Mouse (Mus musculus) inflammation-experienced regulatory T-cells, adult 6 months (primary cell): Measurements from ENCODE around the gene Ppp2r2c. TPM values are rescaled to one million over a fixed set of nuclear protein-coding genes. Genes with fewer than 3 reads are reported as not detected.
A peak's percentile ranks its signal among the peaks of the same experiment; 100 is the strongest.

Experiments
- ATAC-seq: one replicate; pipeline ENCODE4 v1.8.0; 2017
- polyA plus RNA-seq, 3 experiments: library from polyadenylated mRNA; unstranded; fragments of 100-300 nt; shearing (Covaris generic); gene quantifications; one replicate each; pipeline ENCODE4 v1.2.1; 2017

Ppp2r2c gene
- polyA plus RNA-seq, result under 1 TPM in 1 of 3 experiments, not detected in 2; 0.40 TPM

- ATAC-seq, result no peak
Measured at GRCm38 (mm10) chr5:36868266-36869090, at the start of gene Ppp2r2c. Gene Ppp2r2c, plus strand, starts transcription at chr5:36868513.

- ATAC-seq, result no peak
Measured at GRCm38 (mm10) chr5:36819742-36820141, 48.6 kb upstream of the Ppp2r2c start.

- ATAC-seq, result peak; percentile 28
Measured at GRCm38 (mm10) chr5:36820142-36820541, 48.2 kb upstream of the Ppp2r2c start.

GRCm38 (mm10) chr5:36822907-36823306 lies 45.4 kb upstream of the Ppp2r2c start:
- no peak for ATAC-seq

DNA sequence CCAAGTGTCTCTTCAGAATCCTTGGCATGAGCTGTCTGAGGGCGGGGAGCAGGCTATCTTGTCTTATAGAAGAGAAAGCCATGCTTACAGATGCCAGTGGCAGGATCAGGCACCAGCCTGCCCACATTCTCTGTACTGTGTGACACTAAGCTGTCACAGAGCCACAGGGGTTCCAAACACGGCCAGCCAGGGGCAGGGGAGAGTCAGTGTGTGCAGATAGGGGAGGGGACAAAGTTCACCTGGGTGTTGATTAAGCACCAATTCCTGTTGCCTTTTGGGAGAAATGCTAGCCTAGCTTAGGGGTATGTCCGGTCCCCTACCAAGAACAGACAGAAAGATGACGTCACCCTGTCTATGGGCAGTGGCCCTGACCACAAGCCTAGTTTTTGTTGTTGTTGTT lies 39.2 kb upstream of the Ppp2r2c start:
- ATAC-seq, result no peak

GRCm38 (mm10) chr5:36829913-36830879 lies 38.1 kb upstream of the Ppp2r2c start, which contains the start of gene Man2b2:
Gene Man2b2, minus strand, starts transcription at chr5:36830653.
- ATAC-seq, result peak; percentile 92

DNA sequence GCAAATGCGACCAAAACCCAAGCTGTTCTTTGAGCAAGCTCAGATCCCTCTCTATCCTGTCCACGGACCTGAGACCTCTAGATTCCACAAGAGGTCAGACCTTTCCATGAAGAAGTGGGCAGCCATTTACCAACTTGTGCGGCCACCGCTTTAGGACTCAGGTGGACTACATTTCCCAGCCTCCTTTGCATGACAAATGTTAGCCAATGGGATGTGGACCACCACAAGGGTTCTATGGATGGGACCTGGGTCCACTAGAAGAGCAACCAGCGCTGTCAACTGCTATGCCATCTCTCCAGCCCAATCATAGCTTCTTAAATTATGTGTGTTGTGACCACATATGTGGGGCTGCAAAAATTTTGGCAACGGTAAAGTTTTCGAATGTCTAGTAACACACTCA lies 37.0 kb upstream of the Ppp2r2c start:
- ATAC-seq, result no peak

DNA sequence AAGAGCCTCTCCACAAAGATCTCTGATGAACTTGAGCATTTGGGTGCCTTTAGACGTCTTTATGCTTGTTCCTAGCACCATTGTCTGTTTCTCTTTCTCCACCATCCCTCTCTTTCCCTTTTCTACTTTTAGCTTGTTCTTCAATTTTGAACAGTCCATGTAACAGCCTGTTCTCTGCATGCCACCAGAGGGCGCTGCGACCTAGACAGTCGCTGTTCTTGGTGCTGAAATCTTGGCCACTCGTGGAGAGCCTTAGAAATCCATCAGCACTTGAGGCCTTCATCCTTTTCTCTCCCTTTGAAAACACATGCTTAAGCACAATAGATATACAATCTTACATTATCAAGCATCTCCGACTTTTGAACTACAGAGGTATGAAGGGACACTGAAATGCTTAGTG lies 32.4 kb upstream of the Ppp2r2c start:
- peak; percentile 54 for ATAC-seq

- ATAC-seq, result no peak
Measured at GRCm38 (mm10) chr5:36839032-36839431, 29.3 kb upstream of the Ppp2r2c start.

DNA sequence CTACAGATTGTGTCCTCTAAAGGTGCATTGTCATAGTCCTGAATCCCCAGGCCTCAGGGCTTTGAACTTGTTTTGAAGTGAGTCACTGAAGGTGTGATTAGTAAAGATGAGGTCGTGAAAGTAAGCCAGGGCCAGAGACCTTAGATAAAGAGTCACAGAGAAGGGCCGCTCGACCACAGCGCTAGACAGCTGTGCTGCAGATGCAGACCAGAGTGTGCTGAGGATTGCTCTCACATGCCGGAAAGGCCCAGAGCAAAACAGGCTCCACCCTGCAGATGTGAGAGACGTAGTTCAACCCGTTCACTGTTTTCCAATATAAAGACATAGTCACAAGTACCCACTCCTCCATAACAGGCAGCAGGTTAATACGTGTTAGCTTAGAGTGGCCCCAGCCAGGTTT lies 28.7 kb upstream of the Ppp2r2c start:
- ATAC-seq, result no peak

DNA sequence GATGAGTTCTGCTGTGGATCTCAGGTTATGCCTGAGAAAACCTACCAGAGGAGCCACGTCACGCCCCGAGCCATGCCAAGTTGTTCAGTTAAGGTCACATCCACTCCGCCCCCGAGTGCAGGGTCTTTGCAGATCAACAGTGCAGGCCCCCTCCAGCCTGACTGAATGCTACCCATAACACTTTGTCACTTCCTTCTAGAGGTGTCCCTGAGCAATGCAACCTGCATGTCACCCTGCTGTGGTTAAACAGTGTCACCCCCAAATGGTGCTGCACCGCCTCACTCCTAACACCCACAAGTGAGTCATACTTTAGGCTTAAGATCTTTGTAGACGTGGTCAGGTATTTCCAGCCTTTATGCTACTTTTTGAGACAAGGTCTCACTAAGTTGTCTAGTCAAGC lies 28.2 kb upstream of the Ppp2r2c start:
- no peak for ATAC-seq

GRCm38 (mm10) chr5:36841701-36842100 lies 26.6 kb upstream of the Ppp2r2c start:
- no peak for ATAC-seq

- no peak for ATAC-seq
Measured at GRCm38 (mm10) chr5:36844490-36844889, 23.8 kb upstream of the Ppp2r2c start.

GRCm38 (mm10) chr5:36851572-36851971 lies 16.7 kb upstream of the Ppp2r2c start:
- no peak for ATAC-seq

- ATAC-seq, result no peak
Measured at GRCm38 (mm10) chr5:36855180-36855579, 13.1 kb upstream of the Ppp2r2c start.

DNA sequence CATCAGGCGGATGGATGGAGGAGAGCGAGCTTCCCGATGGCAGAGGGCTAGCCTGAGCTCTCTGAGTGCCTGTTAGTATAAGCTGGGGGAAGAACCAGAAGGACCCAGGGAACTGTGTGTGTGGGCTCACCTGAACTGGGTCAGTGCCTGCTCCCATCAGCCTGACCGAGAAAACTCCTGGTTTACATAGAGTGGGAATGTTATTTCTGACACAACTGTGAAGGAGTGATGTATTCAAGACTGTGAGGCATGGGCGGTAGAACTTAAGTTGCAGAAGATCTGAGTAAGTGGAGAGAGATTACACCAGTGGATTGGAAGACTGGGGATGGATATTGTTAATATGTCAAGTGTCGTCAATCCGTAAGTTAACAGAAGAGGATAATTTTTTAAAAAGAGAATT lies 11.8 kb upstream of the Ppp2r2c start:
- no peak for ATAC-seq

DNA sequence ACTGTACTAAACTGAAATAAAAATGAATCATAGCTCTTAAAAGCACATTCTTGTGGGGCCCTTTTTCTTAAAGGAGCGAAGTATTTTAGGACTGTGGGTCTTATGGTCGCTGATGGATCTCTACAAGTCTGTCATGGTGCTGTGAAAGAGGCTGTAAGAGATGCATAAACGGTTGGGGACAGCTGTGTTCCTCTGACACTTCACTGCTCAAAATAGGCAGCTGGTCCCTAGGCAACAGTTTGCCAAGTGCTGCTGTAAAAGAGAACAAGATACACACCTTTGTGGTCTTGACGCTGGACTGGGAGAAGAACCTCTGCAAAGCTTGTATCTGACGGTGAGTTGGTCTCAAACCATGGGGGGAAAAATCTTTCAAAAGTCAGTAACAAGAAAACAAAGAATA lies 10.8 kb upstream of the Ppp2r2c start:
- no peak for ATAC-seq

- no peak for ATAC-seq
Measured at GRCm38 (mm10) chr5:36861084-36861483, 7.2 kb upstream of the Ppp2r2c start.

DNA sequence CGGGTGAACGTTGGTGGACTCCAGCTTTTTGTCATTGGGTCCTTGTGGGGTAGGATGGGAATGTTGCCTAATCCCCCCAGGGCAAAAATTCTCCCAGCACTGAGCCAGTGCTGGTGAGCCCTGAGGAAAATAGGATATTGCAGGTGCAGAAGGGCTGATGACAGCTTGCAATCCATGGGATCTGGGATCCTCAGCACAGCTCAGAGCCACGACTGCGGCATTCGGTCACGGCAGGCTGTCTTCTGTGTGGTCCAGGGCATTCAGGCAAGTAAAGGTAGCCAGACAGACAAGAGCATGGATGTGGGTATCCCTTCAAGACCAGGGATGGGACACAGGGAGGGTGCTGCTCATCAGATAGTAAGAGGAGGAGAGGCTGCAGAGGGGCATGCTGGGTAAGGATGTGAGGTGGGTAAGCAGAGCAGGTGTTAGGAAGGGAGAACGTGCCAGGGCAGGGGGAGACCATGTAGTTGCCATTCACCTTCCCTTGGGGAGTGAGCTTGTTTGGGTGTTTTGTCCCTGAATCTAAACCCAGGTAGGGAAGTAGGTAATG lies 1.5 kb upstream of the Ppp2r2c start:
- no peak for ATAC-seq

DNA sequence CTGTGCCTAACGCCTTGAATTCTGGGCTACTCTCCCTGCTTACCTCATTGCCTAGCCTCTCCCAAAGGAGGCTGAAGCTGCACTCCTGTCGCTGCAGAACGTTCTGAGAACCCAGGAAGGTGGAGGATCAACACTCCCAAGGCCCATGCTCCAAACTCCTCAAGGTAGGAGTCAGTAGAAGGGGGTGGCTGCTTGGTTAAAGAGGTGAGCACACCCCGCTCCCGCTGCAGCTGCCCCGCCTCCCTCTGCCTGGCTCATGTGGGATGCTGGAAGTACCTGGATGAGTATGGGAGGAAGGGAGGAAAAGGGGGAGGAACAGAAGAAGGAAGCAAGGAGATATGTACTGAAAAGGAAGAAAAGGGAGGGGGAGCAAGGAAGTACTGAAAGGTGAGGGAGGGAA lies 752 bp upstream of the Ppp2r2c start:
- ATAC-seq, result no peak

GRCm38 (mm10) chr5:36869186-36869577 lies 869 bp downstream of the Ppp2r2c start:
- ATAC-seq, result no peak

GRCm38 (mm10) chr5:36869578-36870236 lies 1.4 kb downstream of the Ppp2r2c start:
- ATAC-seq, result no peak

- ATAC-seq, result no peak
Measured at GRCm38 (mm10) chr5:36870916-36871315, 2.6 kb downstream of the Ppp2r2c start.
